Mouse (Mus musculus): ENCODE data around the gene Recql.
"Not testable (repeated sequence)": the region's sequence is repeated elsewhere in the genome, so short reads cannot be mapped to it uniquely, and the experiment has no call there.

Gene Recql

DNA sequence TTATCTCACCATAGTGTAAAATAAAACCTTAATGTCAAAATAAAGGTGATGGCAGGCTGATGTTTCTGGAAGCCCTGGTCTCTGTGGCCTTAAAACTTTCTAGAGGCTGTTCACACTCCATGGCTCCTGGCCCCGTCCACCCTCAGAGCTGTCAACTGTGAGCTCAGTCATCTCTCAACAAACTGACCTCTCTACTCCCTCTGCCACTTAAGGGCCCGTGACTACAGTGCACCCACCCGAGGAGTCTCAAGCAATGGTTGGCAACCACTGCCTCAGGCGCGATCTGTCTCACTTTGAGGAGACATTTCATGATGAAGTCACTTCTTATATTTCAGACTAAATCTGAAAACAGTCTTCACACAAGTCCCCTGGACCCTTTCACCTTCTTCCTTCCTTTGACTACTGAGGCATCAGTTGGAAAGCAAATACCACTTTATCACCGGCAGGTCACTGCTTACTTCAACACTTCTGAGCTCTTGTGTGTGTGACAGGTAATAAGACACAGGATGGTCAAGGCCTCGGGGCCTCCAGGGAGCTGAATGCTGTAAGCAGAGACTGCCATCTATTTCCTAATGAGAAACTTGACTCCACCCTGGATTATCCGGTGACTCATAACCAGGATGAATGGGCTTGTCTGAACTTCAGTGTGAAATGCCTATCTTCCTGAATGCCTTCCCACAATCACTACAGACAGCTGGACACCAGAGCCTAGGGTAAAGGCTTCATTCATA is 21.0 kb downstream of the Recql start:
- no peak for DNase-seq (ENCODE audit: low spot score in 2 of 2)

DNA sequence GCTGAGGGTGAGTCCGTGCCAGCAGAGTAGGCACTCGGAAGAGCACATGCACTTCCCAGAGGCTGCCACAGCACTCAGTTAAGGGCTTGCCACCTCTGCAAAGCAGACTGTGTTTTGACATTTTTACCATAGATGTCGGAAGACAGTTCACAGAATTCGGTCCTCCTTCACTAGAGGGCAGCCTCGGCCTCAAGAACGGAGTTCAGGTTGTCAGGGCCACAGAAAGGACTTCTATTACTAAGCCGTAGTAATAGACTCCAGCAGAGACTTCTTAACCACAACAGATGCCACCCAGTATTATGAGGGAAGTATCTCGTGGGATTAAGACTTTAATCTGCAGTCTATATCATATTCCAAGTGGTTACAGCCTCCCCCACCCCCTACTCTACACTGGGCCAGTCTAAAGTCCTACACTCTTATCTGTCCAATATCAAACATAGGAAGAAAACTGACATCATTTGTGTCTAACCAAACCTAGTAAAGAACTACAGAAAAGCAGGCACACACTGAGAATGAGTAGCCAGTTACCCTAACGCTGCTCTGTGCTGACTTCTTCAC is 23.8 kb downstream of the Recql start:
- no peak for DNase-seq (ENCODE audit: low spot score in 2 of 2)

DNA sequence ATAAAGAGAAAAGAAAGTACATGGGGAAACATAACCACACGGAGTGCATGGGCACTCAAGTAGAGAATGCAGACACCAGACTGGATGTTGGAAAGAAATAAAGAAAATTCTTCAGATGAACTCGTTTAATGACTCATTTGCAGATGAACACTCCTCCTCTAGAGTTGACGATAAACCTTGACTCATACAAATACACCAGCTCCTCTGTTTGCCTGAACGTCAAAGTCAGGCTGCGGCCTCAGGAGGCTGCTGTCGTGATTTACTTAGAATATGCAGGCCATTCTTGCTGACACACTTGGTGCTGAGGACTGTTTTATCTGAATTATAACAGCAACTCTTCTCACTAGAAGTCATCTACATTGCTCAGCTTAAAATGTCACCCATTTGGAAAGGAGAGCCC is 24.9 kb downstream of the Recql start:
- no peak for DNase-seq (ENCODE audit: low spot score in 2 of 2)

DNA sequence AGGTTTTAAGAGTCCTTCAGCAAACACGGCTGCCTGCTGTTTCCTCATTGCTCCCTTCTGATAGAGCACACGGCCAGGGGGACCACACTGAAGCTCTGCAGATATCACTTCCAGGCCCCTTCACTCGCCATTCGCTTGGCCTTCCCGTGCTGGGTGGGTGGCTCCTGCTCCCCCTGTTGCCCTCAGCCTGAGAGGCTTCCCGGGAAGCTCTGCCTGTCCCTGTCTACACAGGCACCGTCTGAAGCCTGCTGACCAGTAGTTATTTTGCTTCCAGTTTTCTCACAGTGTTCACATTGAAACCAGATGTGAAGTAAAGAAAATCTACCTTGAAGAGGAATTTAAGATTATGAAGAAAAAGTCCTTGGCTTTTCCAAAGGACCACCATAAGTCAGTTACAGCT is 29.8 kb downstream of the Recql start:
- no peak for DNase-seq (ENCODE audit: low spot score in 2 of 2)

GRCm38 (mm10) chr6:142352099-142352498 is 34.8 kb downstream of the Recql start:
- DNase-seq (ENCODE audit: low spot score in 2 of 2): not testable (repeated sequence)

GRCm38 (mm10) chr6:142347431-142348385 is 39.2 kb downstream of the Recql start:
- DNase-seq (ENCODE audit: low spot score in 2 of 2): no peak

DNA sequence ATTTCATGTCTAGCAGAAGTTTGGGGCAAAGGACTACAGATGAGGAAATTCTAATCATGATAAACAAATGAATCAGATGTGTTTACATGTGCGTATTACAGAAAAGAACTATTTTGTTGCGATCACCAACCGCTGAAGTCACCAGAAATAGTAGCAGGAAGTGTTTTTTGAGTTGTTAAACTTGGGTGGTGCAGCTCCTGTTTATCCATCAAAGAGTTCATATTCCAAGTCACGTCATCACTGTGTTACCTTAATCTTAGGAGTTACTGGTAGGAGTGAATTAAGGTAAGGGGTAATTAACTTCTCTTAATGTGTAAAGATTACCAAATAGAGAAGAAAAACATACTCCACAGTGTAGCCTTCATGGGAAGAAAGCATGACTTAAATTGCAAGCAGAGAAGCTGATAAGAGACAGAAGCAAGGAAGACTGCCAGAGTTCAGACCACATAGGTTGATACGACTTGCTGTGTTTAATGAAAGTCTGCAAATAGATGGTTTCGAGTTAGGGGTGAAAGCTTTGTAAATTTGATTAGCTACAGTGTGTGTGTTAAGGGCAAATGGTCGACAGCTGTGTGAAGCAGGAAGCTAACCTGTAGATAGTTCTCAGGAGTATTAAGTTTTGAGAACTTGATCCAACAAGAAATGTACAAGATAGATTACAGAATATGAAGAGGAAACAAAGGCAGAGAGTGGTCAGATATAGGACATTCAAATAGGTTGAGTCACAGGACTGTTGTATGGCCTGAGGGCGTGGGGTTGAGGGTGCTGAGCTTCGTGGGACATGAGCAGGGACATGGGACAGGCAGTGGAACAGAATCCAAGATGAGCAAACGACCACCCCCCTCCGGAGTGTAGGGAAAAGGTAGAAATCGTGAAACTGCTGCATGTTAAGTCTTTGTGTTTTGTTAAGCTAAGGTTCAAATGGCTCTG is 40.4 kb downstream of the Recql start:
- no peak for DNase-seq (ENCODE audit: low spot score in 2 of 2)

DNA sequence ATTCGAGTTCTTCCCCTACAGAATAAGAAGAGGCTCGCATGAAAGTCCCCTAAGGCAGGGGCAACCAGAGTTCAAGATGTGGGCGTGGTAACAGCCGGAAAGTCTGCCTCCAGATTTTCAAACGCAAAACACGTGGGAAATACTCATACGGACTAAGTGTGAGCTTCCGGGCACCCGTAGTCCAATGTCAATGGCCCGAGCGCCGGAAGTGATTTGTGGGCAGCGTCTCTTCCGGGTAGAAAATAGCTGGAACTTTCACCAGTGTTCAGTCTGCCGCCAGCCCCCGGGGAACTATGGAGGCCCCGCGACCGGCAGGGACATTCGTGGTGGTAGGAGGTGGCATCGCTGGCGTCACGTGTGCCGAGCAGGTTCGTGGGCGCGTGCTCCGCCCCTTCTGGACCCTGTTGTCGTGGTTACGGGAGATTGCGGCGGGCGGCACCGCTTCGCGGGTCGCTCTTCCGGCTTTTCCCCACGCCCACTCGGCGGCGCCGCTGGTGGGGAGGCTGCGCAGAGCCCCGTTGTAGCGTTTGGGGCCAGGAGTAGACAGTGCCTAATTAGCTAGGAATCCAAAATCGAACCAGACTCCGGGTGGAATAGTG is 41.3 kb downstream of the Recql start, which contains the start of gene Pyroxd1:
Gene Pyroxd1, plus strand, starts transcription at position 215 of the 599 bp plus-strand sequence.
- peak; percentile 84 for DNase-seq (ENCODE audit: low spot score in 2 of 2)

DNA sequence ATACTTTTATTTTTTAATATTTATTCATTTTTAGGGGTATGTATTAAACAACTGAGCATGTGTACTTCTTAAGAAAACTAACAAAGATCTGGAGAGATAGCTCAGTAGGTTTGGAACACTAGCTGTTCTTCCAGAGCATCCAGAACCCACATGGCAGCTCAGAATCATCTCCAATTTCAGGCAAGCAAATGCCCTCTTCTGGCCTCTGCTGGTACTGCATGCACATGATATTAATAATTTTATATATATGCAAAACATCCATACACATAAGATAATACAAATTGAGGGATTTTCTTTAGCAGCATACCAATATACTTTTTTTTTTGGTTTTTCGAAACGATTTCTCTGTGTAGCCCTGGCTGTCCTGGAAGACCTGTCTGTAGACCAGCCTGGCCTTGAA is 43.3 kb downstream of the Recql start:
- peak; percentile 14 to 57 for DNase-seq (ENCODE audit: low spot score in 2 of 2)

DNA sequence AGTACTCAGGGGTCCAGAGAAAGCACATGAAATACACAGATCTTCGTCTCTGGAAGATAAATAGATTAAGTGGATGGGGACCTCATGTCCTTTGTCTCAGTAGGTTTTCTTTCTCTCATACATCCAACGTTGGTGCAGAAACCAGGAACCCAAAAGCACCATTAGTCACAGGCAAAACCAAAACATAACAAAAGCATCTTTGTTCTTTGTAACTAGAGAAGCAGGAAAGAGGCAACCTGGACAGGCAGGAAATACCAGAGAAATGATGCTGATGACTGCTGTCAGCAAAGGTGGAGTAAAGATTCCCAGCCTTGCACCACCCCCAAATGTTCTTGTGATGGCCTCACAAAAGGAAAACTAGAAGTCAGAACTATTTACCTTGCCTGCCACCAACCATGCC is 47.3 kb downstream of the Recql start:
- no peak for DNase-seq (ENCODE audit: low spot score in 2 of 2)

GRCm38 (mm10) chr6:142338961-142339360 is 47.9 kb downstream of the Recql start:
- no peak for DNase-seq (ENCODE audit: low spot score in 2 of 2)

- no peak for DNase-seq (ENCODE audit: low spot score in 2 of 2)
Measured at GRCm38 (mm10) chr6:142329201-142329600, 57.7 kb downstream of the Recql start.

DNA sequence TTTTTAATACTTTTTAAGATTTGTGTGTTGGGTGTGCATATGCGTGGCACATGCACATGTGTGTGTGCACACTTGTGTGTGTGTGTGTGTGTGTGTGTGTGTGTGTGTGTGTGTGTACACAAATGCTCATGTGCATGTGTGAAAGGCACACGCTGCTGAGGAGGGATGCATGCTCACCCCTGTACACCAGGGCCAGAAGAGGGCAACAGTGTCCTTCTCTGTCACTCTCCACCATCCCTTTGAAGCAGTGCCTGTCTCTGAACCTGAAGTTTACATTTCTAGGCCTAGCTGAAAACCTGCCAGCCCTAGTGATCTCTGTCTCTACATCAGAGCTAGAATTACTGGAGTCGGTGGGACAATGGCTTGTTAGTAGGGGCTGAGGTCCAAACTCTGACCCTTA is 60.3 kb downstream of the Recql start:
- no peak for DNase-seq (ENCODE audit: low spot score in 2 of 2)

GRCm38 (mm10) chr6:142322881-142323280 is 64.0 kb downstream of the Recql start, which contains the start of gene Slco1a5:
Gene Slco1a5 (minus strand): TSS chr6:142322981.
- DNase-seq (ENCODE audit: low spot score in 2 of 2): no peak

DNA sequence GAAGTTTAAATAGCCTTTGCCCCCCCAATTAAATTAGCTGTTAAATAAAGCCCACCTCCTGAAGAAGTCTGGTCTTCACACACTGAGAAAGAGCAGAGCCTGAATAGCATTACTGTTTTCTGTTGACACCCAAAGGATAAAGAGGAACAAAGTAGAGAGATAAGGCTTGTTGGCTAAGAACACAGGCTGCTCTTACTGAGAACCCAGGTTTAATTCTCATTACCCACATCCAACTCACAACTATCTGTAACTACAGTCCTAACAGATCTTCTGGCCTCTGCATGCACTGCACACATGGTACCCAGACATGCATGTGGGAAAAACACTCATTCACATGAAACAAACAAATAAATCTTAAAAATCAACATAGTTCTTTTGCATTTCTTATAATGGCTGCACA is 69.8 kb downstream of the Recql start:
- DNase-seq (ENCODE audit: low spot score in 2 of 2): no peak

DNA sequence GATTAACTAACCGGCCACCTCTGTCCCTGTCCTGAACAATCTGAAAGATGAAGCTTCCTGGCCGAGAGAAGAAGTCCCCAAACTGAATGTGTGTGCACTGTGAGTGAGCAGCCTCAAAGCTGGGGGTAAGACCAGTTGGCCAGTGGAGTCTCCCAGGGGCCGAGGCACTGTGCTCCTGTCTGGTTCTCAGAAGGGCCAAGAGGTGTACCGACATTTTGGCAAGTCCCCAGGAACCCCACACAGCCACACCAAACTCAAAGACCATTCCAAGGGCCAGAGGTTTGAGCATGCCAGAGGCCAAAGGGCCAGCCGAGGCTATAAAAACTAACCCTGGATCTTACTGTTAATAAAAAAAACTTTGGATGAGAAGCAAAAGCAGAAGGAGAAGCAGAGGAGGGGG is 72.6 kb downstream of the Recql start:
- DNase-seq (ENCODE audit: low spot score in 2 of 2): no peak

GRCm38 (mm10) chr6:142305076-142305475 is 81.8 kb downstream of the Recql start:
- DNase-seq (ENCODE audit: low spot score in 2 of 2): no peak

All from thymus, postnatal 10 days (tissue).